Mouse (Mus musculus): ENCODE data around the gene Fam120c. TPM values are rescaled to one million over a fixed set of nuclear protein-coding genes. Genes with fewer than 3 reads are reported as not detected.

Gene Fam120c
- 2.9 and 3.3 TPM in 2 replicates for polyA plus RNA-seq (2015; fragmentation: Nextera tagmentation; extraction: Ambion mirVana)

DNA sequence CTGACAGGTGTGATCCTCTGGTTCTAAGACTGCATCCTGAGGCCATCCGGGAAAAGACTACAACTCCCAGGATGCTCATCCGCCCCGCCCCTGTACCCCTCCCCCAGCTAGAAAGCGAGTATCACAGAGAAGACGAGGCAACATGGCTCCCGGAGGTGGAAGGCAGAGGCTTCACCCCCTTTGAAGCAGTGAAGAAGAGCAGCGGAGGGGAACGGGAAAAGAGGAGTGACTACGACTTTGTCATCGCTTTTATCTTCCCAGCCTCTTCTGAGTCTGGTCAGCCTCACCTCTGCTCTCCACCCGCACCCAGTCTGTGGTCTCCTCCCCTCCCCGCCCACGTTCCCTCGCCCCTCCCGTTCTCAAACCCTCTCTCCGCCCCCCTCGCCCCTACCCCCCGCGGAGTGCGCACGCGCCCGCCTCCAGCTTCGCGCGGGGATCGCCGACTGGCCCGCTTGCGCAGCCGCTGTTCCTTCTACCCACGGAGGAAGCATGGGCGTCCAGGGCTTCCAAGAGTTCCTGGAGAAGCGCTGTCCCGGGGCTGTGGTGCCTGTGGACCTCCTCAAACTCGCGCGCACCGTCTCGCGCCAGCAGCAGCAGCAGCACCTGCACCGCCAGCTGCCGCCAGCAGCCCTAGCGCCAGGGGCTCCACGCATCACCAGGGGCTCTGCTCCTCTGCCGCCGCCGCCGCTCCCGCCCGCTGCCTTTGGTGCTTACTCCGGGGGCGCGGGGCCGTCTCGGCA lies at the start of gene Fam120c:
Gene Fam120c, plus strand, starts transcription at position 415 of the 740 bp plus-strand sequence.
- Histone ChIP-seq H3K4me2 (ENCODE audit: low read depth, low read length) (peak within 1 kb of the TSS; percentile 66), H3K9ac (ENCODE audit: low read length) (peak within 1 kb of the TSS; percentile 77), H3K36me3 (ENCODE audit: control insufficient read depth, insufficient read depth, low read length) (no peaks in the 10 kb centered on the region), H3K27me3 (ENCODE audit: control insufficient read depth, insufficient read depth, low read depth, low read length) (0 out of 2 replicates have a peak, but pooled peaks cover 2% of the 10 kb centered on the region), H3K9me3 (ENCODE audit: control insufficient read depth, low read length) (no peaks in the 10 kb centered on the region), H3K27ac (ENCODE audit: low read length) (peak within 1 kb of the TSS; percentile 83), H3K4me1 (replicated peaks; ENCODE audit: control insufficient read depth, insufficient read depth, low read length) (0 out of 2 replicates have a peak, but pooled peaks cover 3% of the 10 kb centered on the region), H3K4me3 (ENCODE audit: low read length) (peak within 1 kb of the TSS; percentile 71)
- 8% methylated on average over 35 of the region's 56 CpGs for WGBS
- peak; percentile 95 for ATAC-seq (ENCODE audit: low read depth)

DNA sequence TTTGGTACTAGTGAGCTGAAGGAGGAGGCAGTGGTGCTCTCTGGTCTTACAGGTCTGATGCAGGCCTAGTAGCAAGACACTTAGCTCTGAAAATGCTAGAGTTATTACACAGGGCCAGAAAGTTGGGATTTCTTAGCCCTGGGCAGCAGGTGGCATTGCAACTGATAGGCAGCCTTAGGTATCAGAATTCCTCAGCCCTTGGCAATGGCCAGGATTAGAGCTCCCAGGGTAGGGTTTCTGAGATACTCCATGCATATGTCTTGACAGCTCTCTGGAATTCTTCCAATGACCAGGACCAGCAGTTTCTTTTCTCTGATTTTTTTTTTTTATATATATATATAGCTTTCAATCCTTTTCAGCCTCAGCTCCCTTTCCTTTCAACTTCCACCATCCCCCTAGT lies 45.6 kb upstream of the Fam120c start:
- Histone ChIP-seq H3K27me3 (ENCODE audit: control insufficient read depth, insufficient read depth, low read depth, low read length) (no peaks in the 10 kb centered on the region), H3K27ac (ENCODE audit: low read length) (no peak overlapping the region), H3K4me1 (replicated peaks; ENCODE audit: control insufficient read depth, insufficient read depth, low read length) (no peaks in the 10 kb centered on the region), H3K36me3 (ENCODE audit: control insufficient read depth, insufficient read depth, low read length) (no peaks in the 10 kb centered on the region), H3K9ac (ENCODE audit: low read length) (no peak overlapping the region), H3K4me2 (ENCODE audit: low read depth, low read length) (no peak overlapping the region), H3K9me3 (ENCODE audit: control insufficient read depth, low read length) (no peaks in the 10 kb centered on the region), H3K4me3 (ENCODE audit: low read length) (no peak overlapping the region)
- no peak for ATAC-seq (ENCODE audit: low read depth)

DNA sequence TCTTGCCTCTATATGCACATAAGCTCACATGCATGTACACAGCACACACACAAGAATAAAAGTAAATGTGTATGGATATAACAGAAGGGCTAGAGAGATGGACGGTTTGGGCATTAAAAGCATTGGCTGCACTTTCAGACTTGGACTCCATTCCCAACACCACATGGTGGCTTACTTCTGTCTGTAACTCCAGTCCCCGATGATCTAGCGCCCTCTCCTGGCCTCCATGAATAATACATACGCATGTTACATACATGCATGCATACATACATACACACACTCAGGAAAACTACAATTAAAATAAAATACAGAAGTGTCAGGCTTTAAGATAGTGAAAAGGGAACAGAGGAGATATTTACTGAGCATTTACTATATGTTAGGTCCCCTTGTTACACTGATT lies 30.2 kb upstream of the Fam120c start:
- no peak for ATAC-seq (ENCODE audit: low read depth)
- WGBS: 75% methylated on average over 4 of the region's 4 CpGs
- H3K27ac ChIP-seq (ENCODE audit: low read length): no peak overlapping the region
- no peak overlapping the region for H3K4me2 ChIP-seq (ENCODE audit: low read depth, low read length)
- no peak overlapping the region for H3K9ac ChIP-seq (ENCODE audit: low read length)
- no peaks in the 10 kb centered on the region for H3K9me3 ChIP-seq (ENCODE audit: control insufficient read depth, low read length)
- no peaks in the 10 kb centered on the region; the same call in 1 of the 2 replicates for H3K27me3 ChIP-seq (ENCODE audit: control insufficient read depth, insufficient read depth, low read depth, low read length)
- H3K4me3 ChIP-seq (ENCODE audit: low read length): no peak overlapping the region
- H3K4me1 ChIP-seq (replicated peaks; ENCODE audit: control insufficient read depth, insufficient read depth, low read length): no peaks in the 10 kb centered on the region
- H3K36me3 ChIP-seq (ENCODE audit: control insufficient read depth, insufficient read depth, low read length): no peaks in the 10 kb centered on the region

DNA sequence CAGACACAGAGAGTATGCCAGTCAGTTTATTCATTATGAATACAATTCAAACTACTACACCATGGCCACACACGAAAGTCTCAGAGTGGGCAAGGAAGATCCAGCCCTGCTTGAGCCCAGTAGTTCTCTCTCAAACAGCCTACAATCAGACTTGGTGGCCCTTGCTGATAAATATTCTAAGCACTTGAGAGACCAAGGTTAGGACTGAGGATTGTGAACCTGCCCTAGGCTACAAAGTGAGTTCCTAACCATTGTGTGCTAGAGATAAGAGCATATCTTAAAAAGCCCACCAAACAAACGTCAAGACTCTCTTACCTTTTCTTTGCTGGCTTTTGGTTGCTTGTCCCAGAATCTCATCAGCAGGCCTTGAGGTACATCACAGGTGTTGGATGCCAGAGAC lies 10.4 kb upstream of the Fam120c start:
- 57% methylated on average over 2 of the region's 2 CpGs for WGBS
- Histone ChIP-seq H3K4me1 (replicated peaks; ENCODE audit: control insufficient read depth, insufficient read depth, low read length) (no peaks in the 10 kb centered on the region), H3K4me3 (ENCODE audit: low read length) (no peak overlapping the region), H3K4me2 (ENCODE audit: low read depth, low read length) (no peak overlapping the region), H3K9me3 (ENCODE audit: control insufficient read depth, low read length) (no peaks in the 10 kb centered on the region), H3K27ac (ENCODE audit: low read length) (no peak overlapping the region), H3K9ac (ENCODE audit: low read length) (no peak overlapping the region), H3K27me3 (ENCODE audit: control insufficient read depth, insufficient read depth, low read depth, low read length) (no peaks in the 10 kb centered on the region), H3K36me3 (ENCODE audit: control insufficient read depth, insufficient read depth, low read length) (no peaks in the 10 kb centered on the region)
- no peak for ATAC-seq (ENCODE audit: low read depth)

DNA sequence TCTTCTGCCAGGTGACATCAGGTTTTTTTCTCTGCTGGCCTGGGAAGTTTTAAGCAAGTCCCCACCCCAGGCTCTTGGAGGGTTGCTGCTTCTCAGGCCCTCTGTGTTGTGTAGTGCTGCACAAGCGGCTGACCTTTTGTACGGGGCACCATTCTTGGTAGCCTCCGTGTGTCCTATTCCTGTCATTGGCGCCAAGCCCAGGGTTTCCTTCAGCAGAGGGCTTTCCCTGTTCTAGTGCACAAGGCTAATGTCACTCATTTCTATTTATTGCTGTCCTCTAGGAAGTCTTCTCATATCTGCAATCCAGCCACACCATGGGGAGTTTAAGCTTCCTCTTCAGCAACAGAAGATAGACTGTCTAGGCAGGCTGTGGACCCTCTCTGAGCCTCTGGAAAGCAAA lies 6.2 kb upstream of the Fam120c start:
- WGBS: 55% methylated on average over 4 of the region's 4 CpGs

DNA sequence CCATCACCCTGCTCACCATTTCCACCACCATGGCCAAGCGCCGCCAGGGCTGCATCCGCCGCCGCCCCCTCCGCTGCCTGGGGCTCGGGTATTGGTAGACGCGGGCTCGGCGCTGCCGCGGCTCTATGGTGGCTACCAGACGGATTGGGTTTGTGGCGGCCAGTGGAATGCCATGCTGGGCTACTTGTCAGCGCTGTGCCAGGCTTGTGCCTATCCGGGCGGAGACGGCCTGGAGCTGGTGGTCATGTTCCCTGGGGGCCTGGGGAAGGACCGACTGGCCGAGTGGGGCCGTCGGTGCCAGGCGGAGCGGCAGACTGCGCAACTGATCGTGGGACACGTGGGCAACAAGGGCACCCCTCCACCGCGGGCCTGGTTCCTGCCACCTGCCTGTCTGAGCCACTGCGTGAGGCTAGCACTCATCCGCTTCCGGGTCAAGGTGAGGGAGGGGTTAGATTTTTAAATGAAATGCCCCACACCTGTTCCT lies 568 bp downstream of the Fam120c start:
- Histone ChIP-seq H3K4me2 (ENCODE audit: low read depth, low read length) (peak overlapping the region; percentile 66), H3K9me3 (ENCODE audit: control insufficient read depth, low read length) (no peaks in the 10 kb centered on the region), H3K27ac (ENCODE audit: low read length) (peak overlapping the region; percentile 83), H3K36me3 (ENCODE audit: control insufficient read depth, insufficient read depth, low read length) (0 out of 2 replicates have a peak, but pooled peaks cover 2% of the 10 kb centered on the region), H3K4me3 (ENCODE audit: low read length) (peak overlapping the region; percentile 71), H3K4me1 (replicated peaks; ENCODE audit: control insufficient read depth, insufficient read depth, low read length) (0 out of 2 replicates have a peak, but pooled peaks cover 3% of the 10 kb centered on the region), H3K27me3 (ENCODE audit: control insufficient read depth, insufficient read depth, low read depth, low read length) (0 out of 2 replicates have a peak, but pooled peaks cover 2% of the 10 kb centered on the region), H3K9ac (ENCODE audit: low read length) (peak overlapping the region; percentile 77)
- WGBS: 19% methylated on average over 30 of the region's 33 CpGs
- peak; percentile 58 for ATAC-seq (ENCODE audit: low read depth)

More for the DNA sequence above, 6.2 kb upstream of the Fam120c start:
- Histone ChIP-seq H3K9me3 (ENCODE audit: control insufficient read depth, low read length) (no peaks in the 10 kb centered on the region), H3K27ac (ENCODE audit: low read length) (no peak overlapping the region), H3K4me1 (replicated peaks; ENCODE audit: control insufficient read depth, insufficient read depth, low read length) (no peaks in the 10 kb centered on the region), H3K4me2 (ENCODE audit: low read depth, low read length) (no peak overlapping the region), H3K9ac (ENCODE audit: low read length) (no peak overlapping the region), H3K27me3 (ENCODE audit: control insufficient read depth, insufficient read depth, low read depth, low read length) (no peaks in the 10 kb centered on the region), H3K4me3 (ENCODE audit: low read length) (no peak overlapping the region), H3K36me3 (ENCODE audit: control insufficient read depth, insufficient read depth, low read length) (no peaks in the 10 kb centered on the region)
- no peak for ATAC-seq (ENCODE audit: low read depth)

DNA sequence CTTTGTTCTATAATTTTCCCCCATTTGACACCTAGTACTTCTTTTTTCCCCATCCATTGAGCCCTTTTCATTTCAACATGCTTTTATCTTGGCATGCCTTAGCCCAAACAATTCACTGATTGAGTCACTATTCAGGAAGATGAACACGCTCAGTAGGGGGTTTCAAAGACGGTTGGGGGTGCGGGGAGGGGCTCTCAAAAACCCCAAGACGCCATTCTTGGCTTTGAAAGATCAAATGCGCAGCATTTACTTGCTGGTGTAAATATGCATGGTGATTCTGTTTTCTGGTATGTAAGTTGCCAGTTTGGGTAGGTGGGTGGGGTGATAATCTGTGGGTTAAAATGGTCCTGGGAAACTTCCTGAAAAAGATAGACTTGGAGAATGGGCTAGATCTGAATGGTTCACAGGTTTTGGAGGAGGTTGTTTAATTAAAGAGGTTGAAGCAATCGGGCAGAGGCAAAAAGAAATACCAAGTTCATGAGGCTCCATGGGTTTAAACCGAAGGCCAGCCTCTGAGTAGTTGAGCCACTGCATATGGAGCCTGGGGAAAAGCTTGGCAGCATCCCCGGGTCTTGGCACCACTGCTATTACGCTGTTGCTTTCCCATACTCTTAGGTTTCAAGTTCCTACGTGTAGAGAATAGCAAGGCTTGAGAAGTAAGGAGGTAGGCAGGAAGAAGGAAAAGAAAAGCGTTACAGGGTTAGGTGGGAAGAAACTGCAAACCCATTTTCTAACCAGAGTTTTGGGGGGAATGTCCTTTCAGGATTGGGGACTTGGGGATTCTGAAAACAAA lies 1.6 kb downstream of the Fam120c start:
- H3K4me2 ChIP-seq (ENCODE audit: low read depth, low read length): peak overlapping the region; percentile 66
- H3K27me3 ChIP-seq (ENCODE audit: control insufficient read depth, insufficient read depth, low read depth, low read length): 0 out of 2 replicates have a peak, but pooled peaks cover 2% of the 10 kb centered on the region
- H3K27ac ChIP-seq (ENCODE audit: low read length): no peak overlapping the region
- H3K9ac ChIP-seq (ENCODE audit: low read length): 0 out of 2 replicates have a peak overlapping the region, but pooled peaks have one; percentile 11
- peak overlapping the region; percentile 71 for H3K4me3 ChIP-seq (ENCODE audit: low read length)
- no peak for ATAC-seq (ENCODE audit: low read depth)
- no peaks in the 10 kb centered on the region for H3K9me3 ChIP-seq (ENCODE audit: control insufficient read depth, low read length)
- WGBS: 26% methylated on average over 11 of the region's 11 CpGs
- H3K4me1 ChIP-seq (replicated peaks; ENCODE audit: control insufficient read depth, insufficient read depth, low read length): 0 out of 2 replicates have a peak, but pooled peaks cover 3% of the 10 kb centered on the region
- H3K36me3 ChIP-seq (ENCODE audit: control insufficient read depth, insufficient read depth, low read length): 0 out of 2 replicates have a peak, but pooled peaks cover 2% of the 10 kb centered on the region

DNA sequence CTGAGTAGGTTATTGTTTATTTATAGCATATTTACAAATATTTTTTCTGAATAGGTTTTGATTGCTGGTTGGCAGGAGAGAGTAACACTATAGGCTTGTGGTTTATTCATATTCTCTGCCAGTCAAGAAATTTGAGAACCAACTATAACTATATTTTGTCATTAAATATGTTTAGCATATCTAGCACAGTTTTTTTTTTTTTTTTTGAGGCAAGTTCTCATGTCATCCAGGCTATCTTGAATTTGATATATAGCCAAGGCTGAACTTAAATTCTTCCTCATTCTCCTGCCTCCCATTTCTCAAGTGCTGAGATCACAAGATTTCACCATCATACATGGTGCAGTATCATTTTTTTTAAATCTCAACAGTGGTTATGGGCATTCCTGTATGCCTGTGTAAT lies 3.3 kb downstream of the Fam120c start:
- H3K9ac ChIP-seq (ENCODE audit: low read length): no peak overlapping the region
- H3K4me3 ChIP-seq (ENCODE audit: low read length): no peak overlapping the region
- 0 out of 2 replicates have a peak, but pooled peaks cover 2% of the 10 kb centered on the region for H3K36me3 ChIP-seq (ENCODE audit: control insufficient read depth, insufficient read depth, low read length)
- no peak for ATAC-seq (ENCODE audit: low read depth)
- 0 out of 2 replicates have a peak, but pooled peaks cover 3% of the 10 kb centered on the region for H3K4me1 ChIP-seq (replicated peaks; ENCODE audit: control insufficient read depth, insufficient read depth, low read length)
- H3K27me3 ChIP-seq (ENCODE audit: control insufficient read depth, insufficient read depth, low read depth, low read length): 0 out of 2 replicates have a peak, but pooled peaks cover 2% of the 10 kb centered on the region
- H3K4me2 ChIP-seq (ENCODE audit: low read depth, low read length): no peak overlapping the region
- H3K27ac ChIP-seq (ENCODE audit: low read length): no peak overlapping the region
- no peaks in the 10 kb centered on the region for H3K9me3 ChIP-seq (ENCODE audit: control insufficient read depth, low read length)

DNA sequence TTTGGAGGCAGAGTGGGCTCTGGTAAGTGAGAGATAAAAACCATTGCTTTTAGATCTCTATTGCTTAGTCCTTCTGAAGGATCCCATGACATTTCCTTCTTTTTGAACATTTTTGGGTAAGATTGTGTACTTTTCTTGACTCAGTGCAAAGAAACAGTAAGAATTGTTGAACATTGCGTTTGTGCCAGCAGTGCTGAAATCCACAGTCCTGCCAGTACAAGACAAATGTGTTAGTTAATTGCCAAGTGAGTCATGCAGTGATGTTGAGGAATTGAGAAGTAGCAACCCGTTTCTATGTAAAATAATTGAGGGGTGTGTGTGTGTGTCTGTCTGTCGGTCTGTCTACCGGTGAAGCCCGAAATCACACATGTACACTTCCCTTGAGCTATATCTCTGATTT lies 5.3 kb downstream of the Fam120c start:
- Histone ChIP-seq H3K9ac (ENCODE audit: low read length) (no peak overlapping the region), H3K4me2 (ENCODE audit: low read depth, low read length) (no peak overlapping the region), H3K27me3 (ENCODE audit: control insufficient read depth, insufficient read depth, low read depth, low read length) (0 out of 2 replicates have a peak, but pooled peaks cover 2% of the 10 kb centered on the region), H3K9me3 (ENCODE audit: control insufficient read depth, low read length) (no peaks in the 10 kb centered on the region), H3K27ac (ENCODE audit: low read length) (no peak overlapping the region), H3K4me3 (ENCODE audit: low read length) (no peak overlapping the region), H3K4me1 (replicated peaks; ENCODE audit: control insufficient read depth, insufficient read depth, low read length) (0 out of 2 replicates have a peak, but pooled peaks cover 3% of the 10 kb centered on the region), H3K36me3 (ENCODE audit: control insufficient read depth, insufficient read depth, low read length) (0 out of 2 replicates have a peak, but pooled peaks cover 2% of the 10 kb centered on the region)
- ATAC-seq (ENCODE audit: low read depth): no peak
- WGBS: 84% methylated on average over 5 of the region's 5 CpGs
